Mouse (Mus musculus): ENCODE data around the gene Frmd4b.
"Not testable (repeated sequence)": the region's sequence is repeated elsewhere in the genome, so short reads cannot be mapped to it uniquely, and the experiment has no call there.

DNA sequence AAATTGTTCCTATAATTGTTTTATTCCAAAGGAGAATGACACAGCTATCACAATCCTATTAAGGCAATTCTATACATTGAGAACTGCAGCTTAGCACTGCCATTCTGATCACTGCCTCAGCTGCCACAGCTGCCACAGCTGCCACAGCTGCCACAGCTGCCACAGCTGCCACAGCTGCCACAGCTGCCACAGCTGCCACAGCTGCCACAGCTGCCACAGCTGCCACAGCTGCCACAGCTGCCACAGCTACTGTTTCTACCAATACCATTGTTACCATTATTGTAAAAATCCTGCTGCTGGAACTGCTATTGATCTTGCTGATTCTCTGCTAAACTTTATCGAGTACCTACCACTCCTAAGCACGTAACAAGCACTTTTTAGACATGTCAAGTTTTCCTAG, 357.4 kb downstream of the Frmd4b start:
- TF ChIP-seq CTCF (IDR thresholded peaks at IDR 0.05; ENCODE audit: control insufficient read depth, insufficient read depth, low read length); POLR2A (IDR thresholded peaks at IDR 0.05; ENCODE audit: borderline replicate concordance, control insufficient read depth, low read depth, low read length): not testable (repeated sequence)

Measured in bone marrow, adult 2 months (tissue).